ENCODE assay signal across 28 mouse cellular contexts in the genomic region with DNA sequence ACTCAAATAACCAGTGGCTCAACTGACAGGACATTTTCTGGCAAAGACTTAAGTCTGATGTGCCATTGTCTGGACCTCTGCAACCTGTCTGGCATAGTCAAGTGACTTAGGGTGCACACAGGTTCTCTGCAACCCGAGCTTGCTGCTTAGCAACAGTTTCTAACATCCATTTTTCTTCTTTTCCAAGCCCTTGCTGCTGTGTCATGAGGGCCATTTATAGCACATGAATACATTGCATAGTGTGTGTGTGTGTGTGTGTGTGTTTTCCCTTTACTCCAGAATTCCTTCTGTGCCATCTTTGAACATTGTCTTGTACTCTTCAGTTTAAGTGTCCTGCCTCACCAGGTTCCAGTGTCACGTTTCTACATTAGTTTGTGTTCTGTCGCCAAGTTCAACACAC.
"Had no signal": no experiment of that assay in that cellular context is flagged by ENCODE, and none has a peak within 500 bp of the region (broad histone marks: within the 10 kb centered on the region; RNA-seq: fewer than 3 reads in every experiment).

No protein-coding gene starts in this region.

- ATAC-seq: forebrain, embryonic 13.5 days; forebrain, embryonic 14.5 days; forebrain, embryonic 15.5 days; forebrain, embryonic 16.5 days had no signal

- H3K9ac ChIP-seq: embryonic facial prominence, embryonic 12.5 days; embryonic facial prominence, embryonic 13.5 days; embryonic facial prominence, embryonic 15.5 days; forebrain, embryonic 13.5 days; forebrain, embryonic 15.5 days; heart, embryonic 12.5 days had no signal

- H3K4me3 ChIP-seq: embryonic facial prominence, embryonic 10.5 days; embryonic facial prominence, embryonic 12.5 days; embryonic facial prominence, embryonic 13.5 days; embryonic facial prominence, embryonic 15.5 days; erythroblast, embryonic 14.5 days; forebrain, embryonic 10.5 days; forebrain, embryonic 13.5 days; forebrain, embryonic 15.5 days; gastrocnemius, adult 2 months; heart, adult 2 months; heart, embryonic 10.5 days; heart, embryonic 12.5 days had no signal

- H3K4me2 ChIP-seq: embryonic facial prominence, embryonic 12.5 days; embryonic facial prominence, embryonic 13.5 days; embryonic facial prominence, embryonic 15.5 days; forebrain, embryonic 13.5 days; forebrain, embryonic 15.5 days; heart, embryonic 11.5 days; heart, embryonic 12.5 days had no signal

- H3K27ac ChIP-seq: embryonic facial prominence, embryonic 10.5 days; embryonic facial prominence, embryonic 12.5 days; embryonic facial prominence, embryonic 13.5 days; embryonic facial prominence, embryonic 15.5 days; forebrain, embryonic 10.5 days; forebrain, embryonic 13.5 days; forebrain, embryonic 15.5 days; gastrocnemius, adult 2 months; heart, adult 2 months; heart, embryonic 10.5 days had no signal

- DNase-seq: cerebellum, adult 2 months; cerebellum, adult 8-10 months; cerebellum, adult 9-10 months; cerebellum, adult 9-11 months; cerebellum, postnatal 14 days; cerebellum, postnatal 25 days; cerebellum, postnatal 36 days; embryo, embryonic 11 days; gastrocnemius, adult 2 months; gastrocnemius, postnatal 10 days; gastrocnemius, postnatal 14 days; gastrocnemius, postnatal 25 days; gastrocnemius, postnatal 36 days; heart, adult 18-20 months; heart, adult 2 months had no signal

- H3K27me3 ChIP-seq: embryonic facial prominence, embryonic 12.5 days; embryonic facial prominence, embryonic 13.5 days; embryonic facial prominence, embryonic 15.5 days; forebrain, embryonic 13.5 days; forebrain, embryonic 15.5 days; heart, embryonic 12.5 days had no signal

- H3K4me1 ChIP-seq: embryonic facial prominence, embryonic 10.5 days; embryonic facial prominence, embryonic 12.5 days; embryonic facial prominence, embryonic 13.5 days; embryonic facial prominence, embryonic 15.5 days; forebrain, embryonic 10.5 days; forebrain, embryonic 15.5 days; heart, embryonic 10.5 days; heart, embryonic 12.5 days had no signal

- H3K9me3 ChIP-seq: embryonic facial prominence, embryonic 10.5 days; embryonic facial prominence, embryonic 12.5 days; embryonic facial prominence, embryonic 13.5 days; embryonic facial prominence, embryonic 15.5 days; forebrain, embryonic 10.5 days; forebrain, embryonic 13.5 days; forebrain, embryonic 15.5 days; heart, embryonic 10.5 days; heart, embryonic 12.5 days had no signal

- H3K36me3 ChIP-seq: embryonic facial prominence, embryonic 10.5 days; embryonic facial prominence, embryonic 12.5 days; embryonic facial prominence, embryonic 13.5 days; embryonic facial prominence, embryonic 15.5 days; forebrain, embryonic 10.5 days; forebrain, embryonic 15.5 days; heart, embryonic 10.5 days; heart, embryonic 12.5 days had no signal
